Comparison of ENCODE assay signal across 28 mouse cellular contexts in genomic region chr12:39927014-39927413, GRCm38 (mm10).
DNase-seq lines count a peak whose midpoint lies in the region; ATAC-seq and TF ChIP-seq lines count a peak whose summit lies in the region.
"Had no signal": no experiment of that assay in that cellular context is flagged by ENCODE, and none has a peak within 500 bp of the region (broad histone marks: within the 10 kb centered on the region; RNA-seq: fewer than 3 reads in every experiment).

No protein-coding gene starts in this region.

- DNase-seq in adrenal gland, adult 2 months, result peak; percentile 22
- no peak for DNase-seq in adrenal gland, adult 8-10 months
- DNase-seq in adrenal gland, postnatal 25 days, result peak; percentile 13
- peak; percentile 62 for DNase-seq in skeletal muscle tissue, adult 2 months (ENCODE audit: low read depth, low spot score)
- no peak for DNase-seq in MN1 (ENCODE audit: low spot score)
- DNase-seq in lung, postnatal 4 days, result no peak
- DNase-seq: cerebellum, adult 11 months; cerebellum, adult 9-11 months; forebrain, postnatal 0 days; gastrocnemius, postnatal 36 days; heart, postnatal 36 days; kidney, adult 11 months; kidney, postnatal 14 days; right cerebral cortex, postnatal 25 days; spleen, adult 18-20 months; thymus, postnatal 4 days had no signal

- no peaks in the 10 kb centered on the region for H3K9me3 ChIP-seq in intestine, postnatal 0 days (ENCODE audit: control insufficient read depth)
- no peaks in the 10 kb centered on the region for H3K9me3 ChIP-seq in intestine, embryonic 15.5 days
- H3K9me3 ChIP-seq: forebrain, embryonic 12.5 days; heart, embryonic 10.5 days; heart, embryonic 15.5 days; hindbrain, embryonic 13.5 days; lung, embryonic 15.5 days had no signal

- no peaks in the 10 kb centered on the region for H3K36me3 ChIP-seq in intestine, postnatal 0 days (ENCODE audit: control insufficient read depth, insufficient read depth)
- H3K36me3 ChIP-seq in intestine, embryonic 15.5 days, result no peaks in the 10 kb centered on the region
- H3K36me3 ChIP-seq: forebrain, embryonic 12.5 days; heart, embryonic 10.5 days; heart, embryonic 15.5 days; hindbrain, embryonic 13.5 days; lung, embryonic 15.5 days had no signal

- 73% methylated on average over 8 of the region's 8 CpGs for WGBS in intestine, postnatal 0 days
- 78% methylated on average over 8 of the region's 8 CpGs for WGBS in intestine, embryonic 15.5 days

- no peaks in the 10 kb centered on the region for H3K27me3 ChIP-seq in intestine, postnatal 0 days (replicated peaks; ENCODE audit: control insufficient read depth, insufficient read depth, low read length)
- H3K27me3 ChIP-seq in intestine, embryonic 15.5 days (replicated peaks), result no peaks in the 10 kb centered on the region
- H3K27me3 ChIP-seq: forebrain, embryonic 12.5 days; heart, embryonic 15.5 days; hindbrain, embryonic 13.5 days; lung, embryonic 15.5 days had no signal

- peak; percentile 88 for ATAC-seq in intestine, postnatal 0 days
- ATAC-seq in intestine, embryonic 15.5 days, result no peak
- ATAC-seq: forebrain, postnatal 0 days; midbrain, embryonic 16.5 days had no signal

- no peak overlapping the region for H3K4me2 ChIP-seq in intestine, postnatal 0 days (replicated peaks; ENCODE audit: low read depth)
- no peak overlapping the region for H3K4me2 ChIP-seq in intestine, embryonic 15.5 days (replicated peaks)
- H3K4me2 ChIP-seq: forebrain, embryonic 12.5 days; heart, embryonic 15.5 days; hindbrain, embryonic 13.5 days; liver, embryonic 11.5 days; lung, embryonic 15.5 days; midbrain, embryonic 11.5 days had no signal

- H3K4me1 ChIP-seq in intestine, postnatal 0 days (replicated peaks; ENCODE audit: control insufficient read depth, insufficient read depth, low read length), result no peaks in the 10 kb centered on the region
- H3K4me1 ChIP-seq in intestine, embryonic 15.5 days (replicated peaks), result no peaks in the 10 kb centered on the region
- H3K4me1 ChIP-seq: forebrain, embryonic 12.5 days; heart, embryonic 10.5 days; heart, embryonic 15.5 days; hindbrain, embryonic 13.5 days; lung, embryonic 15.5 days had no signal

- H3K27ac ChIP-seq in intestine, postnatal 0 days (ENCODE audit: low read depth, low read length), result no peak overlapping the region
- H3K27ac ChIP-seq in intestine, embryonic 15.5 days, result no peak overlapping the region
- H3K27ac ChIP-seq: forebrain, embryonic 12.5 days; heart, embryonic 10.5 days; heart, embryonic 15.5 days; hindbrain, embryonic 13.5 days; lung, embryonic 15.5 days; stomach, postnatal 0 days had no signal

- H3K9ac ChIP-seq in intestine, postnatal 0 days (ENCODE audit: low read depth, low read length), result no peak overlapping the region
- H3K9ac ChIP-seq in intestine, embryonic 15.5 days, result no peak overlapping the region
- H3K9ac ChIP-seq: forebrain, embryonic 12.5 days; forebrain, postnatal 0 days; heart, embryonic 15.5 days; hindbrain, embryonic 13.5 days; lung, embryonic 15.5 days had no signal

- TF ChIP-seq CTCF in intestine, postnatal 0 days (IDR thresholded peaks at IDR 0.05; ENCODE audit: low read depth), result no peak

- no peak overlapping the region for H3K4me3 ChIP-seq in intestine, postnatal 0 days (ENCODE audit: low read depth, low read length)
- H3K4me3 ChIP-seq in intestine, embryonic 15.5 days (replicated peaks), result no peak overlapping the region
- H3K4me3 ChIP-seq: erythroblast, embryonic 14.5 days; forebrain, embryonic 12.5 days; heart, embryonic 10.5 days; heart, embryonic 15.5 days; hindbrain, embryonic 13.5 days; lung, embryonic 15.5 days had no signal

Comparison
In these comparisons a context has a peak if more than half of its experiments do, and no peak if none do; other contexts are left out.
1. DNase-seq: peak in adrenal gland, adult 2 months (single experiment), adrenal gland, postnatal 25 days (single experiment) and skeletal muscle tissue, adult 2 months (single experiment); none in adrenal gland, adult 8-10 months (single experiment), MN1 (single experiment) and lung, postnatal 4 days (0 of 2).